Mouse (Mus musculus): ENCODE data around the gene Pgbd1. TPM values are rescaled to one million over a fixed set of nuclear protein-coding genes. Genes with fewer than 3 reads are reported as not detected.

Gene Pgbd1
- total and polyA plus RNA-seq, 2 experiments from 2014 or later = 2.1 to 6.3 TPM

- Histone ChIP-seq H3K4me2 (ENCODE audit: low read depth, low read length) (peak overlapping the region; percentile 54), H3K4me3 (ENCODE audit: low read length) (peak overlapping the region; percentile 76), H3K9me3 (ENCODE audit: low read length) (no peaks in the 10 kb centered on the region), H3K27ac (peak overlapping the region; percentile 73; the same call in 1 of the 2 replicates), H3K27me3 (ENCODE audit: insufficient read depth, low read length) (no peaks in the 10 kb centered on the region), H3K9ac (replicated peaks; ENCODE audit: low read length) (peak overlapping the region; percentile 67), H3K36me3 (ENCODE audit: insufficient read depth, low read length) (0 out of 2 replicates have a peak, but pooled peaks cover 2% of the 10 kb centered on the region), H3K4me1 (ENCODE audit: insufficient read depth, low read length) (peaks cover 7% of the 10 kb centered on the region; the same call in 1 of the 2 replicates)
- ATAC-seq (peak; percentile 28; the same call in 1 of the 2 replicates), DNase-seq (ENCODE audit: low spot score) (peak; percentile 5)
- TF ChIP-seq CTCF (IDR thresholded peaks at IDR 0.05; ENCODE audit: low read depth) = no peak
- WGBS = 5% methylated on average over 13 of the region's 13 CpGs
Observed at GRCm38 (mm10) chr13:21453042-21453441, 12.2 kb upstream of the Pgbd1 start.

GRCm38 (mm10) chr13:21447856-21448614, 7.2 kb upstream of the Pgbd1 start:
- DNase-seq (ENCODE audit: low spot score) (no peak), ATAC-seq (no peak)
- WGBS = 83% methylated on average over 16 of the region's 16 CpGs
- Histone ChIP-seq H3K27ac (no peak overlapping the region), H3K4me1 (ENCODE audit: insufficient read depth, low read length) (peaks cover 7% of the 10 kb centered on the region; the same call in 1 of the 2 replicates), H3K27me3 (ENCODE audit: insufficient read depth, low read length) (no peaks in the 10 kb centered on the region), H3K9me3 (ENCODE audit: low read length) (no peaks in the 10 kb centered on the region), H3K9ac (replicated peaks; ENCODE audit: low read length) (no peak overlapping the region), H3K4me3 (ENCODE audit: low read length) (no peak overlapping the region), H3K36me3 (ENCODE audit: insufficient read depth, low read length) (peaks cover 29% of the 10 kb centered on the region; the same call in 1 of the 2 replicates), H3K4me2 (ENCODE audit: low read depth, low read length) (no peak overlapping the region)
- TF ChIP-seq CTCF (IDR thresholded peaks at IDR 0.05; ENCODE audit: low read depth) = no peak

- no peak for TF ChIP-seq CTCF (IDR thresholded peaks at IDR 0.05; ENCODE audit: low read depth)
- Histone ChIP-seq H3K4me3 (ENCODE audit: low read length) (no peak overlapping the region), H3K27me3 (ENCODE audit: insufficient read depth, low read length) (no peaks in the 10 kb centered on the region), H3K36me3 (ENCODE audit: insufficient read depth, low read length) (peaks cover 29% of the 10 kb centered on the region; the same call in 1 of the 2 replicates), H3K4me1 (ENCODE audit: insufficient read depth, low read length) (no peaks in the 10 kb centered on the region), H3K27ac (no peak overlapping the region), H3K9ac (replicated peaks; ENCODE audit: low read length) (no peak overlapping the region), H3K9me3 (ENCODE audit: low read length) (no peaks in the 10 kb centered on the region), H3K4me2 (ENCODE audit: low read depth, low read length) (no peak overlapping the region)
- ATAC-seq (no peak), DNase-seq (ENCODE audit: low spot score) (no peak)
- 83% methylated on average over 9 of the region's 9 CpGs for WGBS
Observed at GRCm38 (mm10) chr13:21446796-21447195, 5.9 kb upstream of the Pgbd1 start.

- Histone ChIP-seq H3K4me3 (ENCODE audit: low read length) (peak overlapping the region; percentile 55), H3K36me3 (ENCODE audit: insufficient read depth, low read length) (peaks cover 14% of the 10 kb centered on the region; the same call in 1 of the 2 replicates), H3K4me2 (ENCODE audit: low read depth, low read length) (peak overlapping the region; percentile 93), H3K9ac (replicated peaks; ENCODE audit: low read length) (peak overlapping the region; percentile 61), H3K27me3 (ENCODE audit: insufficient read depth, low read length) (no peaks in the 10 kb centered on the region), H3K4me1 (ENCODE audit: insufficient read depth, low read length) (0 out of 2 replicates have a peak, but pooled peaks cover 4% of the 10 kb centered on the region), H3K9me3 (ENCODE audit: low read length) (no peaks in the 10 kb centered on the region), H3K27ac (peak overlapping the region; percentile 78; the same call in 1 of the 2 replicates)
- 15% methylated on average over 10 of the region's 10 CpGs for WGBS
- DNase-seq (ENCODE audit: low spot score) (peak; percentile 1), ATAC-seq (peak; percentile 48; the same call in 1 of the 2 replicates)
- TF ChIP-seq CTCF (IDR thresholded peaks at IDR 0.05; ENCODE audit: low read depth) = no peak
Observed at GRCm38 (mm10) chr13:21441207-21441572, 332 bp upstream of the Pgbd1 start.

GRCm38 (mm10) chr13:21435476-21435875, 5.4 kb downstream of the Pgbd1 start:
- no peak overlapping the region for H3K9ac ChIP-seq (replicated peaks; ENCODE audit: low read length)
- H3K4me1 ChIP-seq (ENCODE audit: insufficient read depth, low read length) = 0 out of 2 replicates have a peak, but pooled peaks cover 4% of the 10 kb centered on the region
- no peaks in the 10 kb centered on the region for H3K36me3 ChIP-seq (ENCODE audit: insufficient read depth, low read length)
- no peak for DNase-seq (ENCODE audit: low spot score)
- H3K27me3 ChIP-seq (ENCODE audit: insufficient read depth, low read length) = no peaks in the 10 kb centered on the region
- ATAC-seq = no peak
- TF ChIP-seq CTCF (IDR thresholded peaks at IDR 0.05; ENCODE audit: low read depth) = no peak
- WGBS = 83% methylated on average over 4 of the region's 4 CpGs
- no peaks in the 10 kb centered on the region for H3K9me3 ChIP-seq (ENCODE audit: low read length)
- H3K4me2 ChIP-seq (ENCODE audit: low read depth, low read length) = no peak overlapping the region
- no peak overlapping the region for H3K4me3 ChIP-seq (ENCODE audit: low read length)
- H3K27ac ChIP-seq = no peak overlapping the region

GRCm38 (mm10) chr13:21427631-21428030, 13.2 kb downstream of the Pgbd1 start:
- H3K4me3 ChIP-seq (ENCODE audit: low read length) = no peak overlapping the region
- WGBS = 97% methylated on average over 1 of the region's 1 CpGs
- no peak for DNase-seq (ENCODE audit: low spot score)
- no peaks in the 10 kb centered on the region for H3K36me3 ChIP-seq (ENCODE audit: insufficient read depth, low read length)
- no peak overlapping the region for H3K9ac ChIP-seq (replicated peaks; ENCODE audit: low read length)
- ATAC-seq = no peak
- H3K9me3 ChIP-seq (ENCODE audit: low read length) = no peaks in the 10 kb centered on the region
- TF ChIP-seq CTCF (IDR thresholded peaks at IDR 0.05; ENCODE audit: low read depth) = no peak
- no peak overlapping the region for H3K4me2 ChIP-seq (ENCODE audit: low read depth, low read length)
- no peak overlapping the region for H3K27ac ChIP-seq
- H3K27me3 ChIP-seq (ENCODE audit: insufficient read depth, low read length) = no peaks in the 10 kb centered on the region
- no peaks in the 10 kb centered on the region for H3K4me1 ChIP-seq (ENCODE audit: insufficient read depth, low read length)

- H3K9ac ChIP-seq (replicated peaks; ENCODE audit: low read length) = no peak overlapping the region
- 68% methylated on average over 5 of the region's 5 CpGs for WGBS
- no peak for DNase-seq (ENCODE audit: low spot score)
- H3K27ac ChIP-seq = no peak overlapping the region
- no peaks in the 10 kb centered on the region for H3K9me3 ChIP-seq (ENCODE audit: low read length)
- no peak overlapping the region for H3K4me2 ChIP-seq (ENCODE audit: low read depth, low read length)
- H3K4me1 ChIP-seq (ENCODE audit: insufficient read depth, low read length) = no peaks in the 10 kb centered on the region
- H3K4me3 ChIP-seq (ENCODE audit: low read length) = no peak overlapping the region
- H3K27me3 ChIP-seq (ENCODE audit: insufficient read depth, low read length) = no peaks in the 10 kb centered on the region
- no peak for TF ChIP-seq CTCF (IDR thresholded peaks at IDR 0.05; ENCODE audit: low read depth)
- no peak for ATAC-seq
- no peaks in the 10 kb centered on the region for H3K36me3 ChIP-seq (ENCODE audit: insufficient read depth, low read length)
Observed at GRCm38 (mm10) chr13:21423301-21423700, 17.6 kb downstream of the Pgbd1 start.

Measured in hindbrain, postnatal 0 days (tissue).